Mouse (Mus musculus): ENCODE data around the gene Dnajc16. TPM values are rescaled to one million over a fixed set of nuclear protein-coding genes. Genes with fewer than 3 reads are reported as not detected.
A peak's percentile ranks its signal among the peaks of the same experiment; 100 is the strongest.
"Not testable (repeated sequence)": the region's sequence is repeated elsewhere in the genome, so short reads cannot be mapped to it uniquely, and the experiment has no call there.

The Dnajc16 gene
- total RNA-seq, 2 experiments from 2014 or later: 17.7 to 22.9 TPM

GRCm38 (mm10) chr4:141804105-141804504, 13.4 kb upstream of the Dnajc16 start:
- intact Hi-C loops (cut with DNase I): no loop called here
- DNase-seq (ENCODE audit: low spot score): no peak

- no peak for DNase-seq (ENCODE audit: low spot score)
- intact Hi-C loops (cut with DNase I): no loop called here
These were observed 6.8 kb upstream of the Dnajc16 start for GRCm38 (mm10) chr4:141797545-141797944.

DNA sequence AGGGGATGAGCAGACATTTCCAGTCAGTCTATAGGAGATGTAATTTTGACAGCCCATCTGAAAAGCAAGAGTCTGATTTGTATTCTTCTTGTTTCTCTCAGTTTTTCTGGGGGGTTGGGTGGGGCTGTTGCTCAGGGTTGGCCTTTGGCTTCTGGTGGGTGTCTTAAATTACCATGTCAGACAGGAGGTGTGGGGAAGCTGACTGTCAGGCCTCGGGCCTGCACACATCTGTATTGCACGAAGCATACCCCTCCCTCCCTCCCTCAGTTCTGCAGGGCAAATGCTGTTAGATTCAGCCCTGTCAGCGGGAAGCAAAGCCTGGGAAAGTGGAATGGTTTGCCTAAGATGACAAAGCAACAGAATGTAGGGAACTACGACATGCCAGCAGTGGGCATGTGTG, 6.2 kb upstream of the Dnajc16 start:
- no peak for DNase-seq (ENCODE audit: low spot score)
- intact Hi-C loops (cut with DNase I): no loop called here

GRCm38 (mm10) chr4:141796356-141796755, 5.6 kb upstream of the Dnajc16 start:
- no peak for DNase-seq (ENCODE audit: low spot score)
- intact Hi-C loops (cut with DNase I): no loop called here

DNA sequence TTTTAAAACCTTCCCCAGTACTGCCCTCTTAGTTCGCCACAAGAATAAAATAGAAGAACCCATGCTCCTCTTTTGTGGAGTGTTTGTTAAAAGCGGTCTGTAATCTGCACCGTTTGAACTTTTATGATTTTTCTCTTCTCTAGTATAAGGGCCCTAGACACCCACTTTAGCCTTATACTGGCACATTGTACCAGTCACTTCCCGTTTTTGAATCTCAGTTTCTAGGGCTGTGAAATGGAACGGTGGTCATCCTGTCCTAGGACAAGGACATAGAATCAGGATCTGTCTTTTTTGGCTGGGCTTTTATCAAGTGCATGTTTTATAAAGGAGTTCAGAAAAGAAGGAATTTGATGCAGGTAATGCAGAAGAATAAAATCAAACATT, 3.4 kb upstream of the Dnajc16 start:
- no peak for DNase-seq (ENCODE audit: low spot score)
- intact Hi-C loops (cut with DNase I): loop anchor here (5.0 kb wide), 2 partner anchors 72 to 132 kb away; partner anchors contain the start of genes Ddi2 and Plekhm2

DNA sequence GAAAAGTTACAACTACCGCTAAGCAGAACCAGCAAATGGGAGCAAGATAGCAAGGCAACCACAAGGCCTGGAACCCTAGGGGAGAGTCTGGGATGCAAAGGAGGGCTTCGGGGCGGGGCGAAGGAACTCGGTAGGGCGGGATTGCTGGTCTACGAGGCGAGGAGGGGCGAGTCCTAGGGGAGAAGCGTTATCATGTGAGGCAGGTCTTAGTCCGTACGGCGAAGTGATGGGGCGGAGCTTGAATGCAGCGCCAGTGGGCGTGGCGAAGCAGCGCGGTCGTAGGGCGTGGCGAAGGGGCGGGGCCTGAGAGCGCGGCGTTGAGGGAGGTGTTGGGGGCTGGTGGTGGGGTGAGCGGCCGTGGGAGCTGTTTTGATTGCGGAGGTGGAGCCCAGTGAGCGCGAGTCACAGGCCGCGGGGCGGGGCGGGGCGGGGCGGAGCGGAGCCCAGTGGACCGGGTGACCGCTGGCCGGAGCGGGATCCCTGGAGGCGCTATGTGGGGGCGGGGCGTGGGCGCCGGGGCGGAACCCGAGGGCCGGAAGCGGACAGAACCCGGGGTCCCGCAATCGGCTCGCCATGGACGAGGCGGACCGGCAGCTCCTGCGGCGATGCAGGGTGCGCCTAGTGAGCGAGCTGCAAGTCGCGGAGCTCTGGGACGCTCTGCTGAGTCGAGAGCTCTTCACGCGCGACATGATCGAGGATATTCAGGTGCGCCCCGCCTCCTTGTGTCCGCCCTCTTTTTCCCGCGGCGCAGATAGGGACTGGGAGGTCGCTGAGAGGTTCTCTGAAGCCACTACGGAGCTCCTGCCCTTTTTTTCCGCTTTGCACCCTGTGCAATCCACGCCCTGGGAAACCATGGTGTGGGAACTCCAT, 2.8 kb upstream of the Dnajc16 start, which contains the start of gene Casp9:
TSS of gene Casp9 (plus strand) at position 331 of the 870 bp plus-strand sequence.
- intact Hi-C loops (cut with DNase I): loop anchor here (5.0 kb wide), 2 partner anchors 71 to 131 kb away; partner anchors contain the start of genes Ddi2 and Plekhm2
- peak; percentile 97 for DNase-seq (ENCODE audit: low spot score)

- no peak for DNase-seq (ENCODE audit: low spot score)
- intact Hi-C loops (cut with DNase I): loop anchor here (5.0 kb wide), 2 partner anchors 70 to 130 kb away; partner anchors contain the start of genes Ddi2 and Plekhm2
These were observed 2.0 kb upstream of the Dnajc16 start for GRCm38 (mm10) chr4:141792554-141793281.

GRCm38 (mm10) chr4:141791951-141792350, 1.2 kb upstream of the Dnajc16 start:
- intact Hi-C loops (cut with DNase I): loop anchor here (5.0 kb wide), 2 partner anchors 70 to 130 kb away; partner anchors contain the start of genes Ddi2 and Plekhm2
- DNase-seq (ENCODE audit: low spot score): no peak

GRCm38 (mm10) chr4:141791486-141791885, 755 bp upstream of the Dnajc16 start:
- intact Hi-C loops (cut with DNase I): loop anchor here (5.0 kb wide), 2 partner anchors 69 to 129 kb away; partner anchors contain the start of genes Ddi2 and Plekhm2
- no peak for DNase-seq (ENCODE audit: low spot score)

DNA sequence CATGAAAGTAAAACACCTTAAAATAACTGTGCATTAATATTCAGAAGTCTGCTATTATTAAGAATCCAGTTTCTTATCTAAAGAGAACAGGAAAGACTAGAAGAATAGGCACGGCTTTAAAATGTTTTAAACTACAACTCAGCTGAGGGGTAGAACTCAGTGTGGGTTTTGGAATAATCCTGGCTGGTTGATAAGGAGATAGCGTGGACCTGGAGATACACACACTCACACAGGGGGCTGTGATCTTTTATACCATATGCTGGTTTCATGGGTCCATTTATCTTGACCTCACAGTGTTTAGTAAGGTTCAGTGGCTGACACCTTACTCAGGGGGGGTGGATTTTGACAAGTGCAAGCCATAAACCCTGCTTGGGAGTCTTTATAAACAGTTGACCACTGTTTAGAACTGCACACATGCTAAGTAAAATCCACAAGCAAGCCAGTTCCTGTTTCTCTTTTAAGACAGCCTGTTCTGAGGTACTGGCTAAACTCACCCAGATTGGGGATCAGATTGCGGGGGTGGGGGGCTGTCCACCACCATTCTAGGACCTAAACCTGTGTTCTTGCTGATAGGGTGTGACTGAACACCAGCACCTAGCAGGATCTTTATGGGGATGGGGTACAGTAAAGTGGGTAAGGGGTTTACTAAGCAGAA, 1.0 kb downstream of the Dnajc16 start:
- no peak for DNase-seq (ENCODE audit: low spot score)
- intact Hi-C loops (cut with DNase I): loop anchor here (5.0 to 10.0 kb wide), 3 partner anchors 67 to 175 kb away; partner anchors contain the start of genes Ddi2, Plekhm2 and Tmem82

DNA sequence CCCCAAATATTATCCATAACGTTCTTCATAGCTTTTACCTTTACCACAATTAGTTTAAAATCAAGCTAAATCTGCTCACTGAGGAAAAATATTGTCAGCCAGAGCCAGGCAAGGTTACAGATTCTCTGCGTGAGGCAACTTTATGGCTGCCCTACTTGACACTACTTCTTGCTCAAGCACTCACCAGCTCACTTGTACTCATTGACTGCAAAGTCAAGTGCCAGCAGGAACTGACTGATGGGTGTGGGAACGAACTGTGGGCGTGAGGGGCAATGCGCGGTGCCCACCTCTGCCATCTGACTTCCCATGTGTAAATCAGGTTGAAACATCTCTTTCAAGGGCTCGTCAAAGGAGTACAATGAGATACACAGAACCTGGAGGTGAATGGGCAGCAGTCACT, 3.3 kb downstream of the Dnajc16 start:
- intact Hi-C loops (cut with DNase I): loop anchor here (10.0 kb wide), 1 partner anchor 173 kb away; the partner anchor contains the start of gene Tmem82
- DNase-seq (ENCODE audit: low spot score): no peak

DNA sequence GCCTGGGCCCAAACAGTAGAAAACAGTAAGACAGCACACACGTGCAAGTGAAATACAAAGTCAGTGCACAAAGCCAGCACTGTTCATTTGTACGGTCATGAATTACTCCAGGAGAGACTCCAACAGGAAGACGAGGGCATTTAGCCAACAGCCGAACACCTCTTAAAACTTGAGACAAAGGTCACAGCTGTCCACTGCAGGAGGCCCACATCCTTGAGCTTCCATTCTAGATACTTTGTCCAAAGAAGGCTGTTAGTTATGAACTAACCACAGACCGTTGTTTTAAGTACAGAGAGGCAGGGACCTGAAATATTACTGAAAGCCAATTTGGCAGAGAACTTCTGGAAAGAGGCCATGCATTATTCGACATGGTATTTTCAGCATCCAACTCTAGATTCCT, 3.7 kb downstream of the Dnajc16 start:
- intact Hi-C loops (cut with DNase I): loop anchor here (10.0 kb wide), 1 partner anchor 172 kb away; the partner anchor contains the start of gene Tmem82
- DNase-seq (ENCODE audit: low spot score): no peak

GRCm38 (mm10) chr4:141786141-141786540, 4.6 kb downstream of the Dnajc16 start:
- intact Hi-C loops (cut with DNase I): loop anchor here (10.0 kb wide), 1 partner anchor 171 kb away; the partner anchor contains the start of gene Tmem82

DNA sequence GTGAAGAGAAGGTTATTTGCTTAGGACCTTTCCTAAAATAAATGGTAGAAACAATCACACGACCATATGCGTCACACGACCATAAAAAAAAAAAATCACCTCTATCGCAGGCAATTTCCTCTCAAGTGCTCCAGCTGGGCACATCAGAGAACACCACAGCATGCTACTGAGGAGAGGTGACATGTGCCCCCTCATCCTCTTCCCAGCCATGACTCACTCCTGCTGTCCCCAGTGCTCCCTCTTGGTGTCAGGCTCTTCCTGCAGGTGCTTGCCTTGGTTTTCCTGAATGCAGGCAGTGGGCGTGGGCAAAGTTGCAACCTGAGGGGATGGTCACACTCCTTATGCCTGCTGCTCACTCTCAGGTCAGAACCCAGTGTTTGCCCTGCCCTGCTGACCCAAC, 5.9 kb downstream of the Dnajc16 start:
- intact Hi-C loops (cut with DNase I): loop anchor here (10.0 kb wide), 1 partner anchor 170 kb away; the partner anchor contains the start of gene Tmem82
- no peak for DNase-seq (ENCODE audit: low spot score)

More at GRCm38 (mm10) chr4:141786141-141786540, 4.6 kb downstream of the Dnajc16 start:
- DNase-seq (ENCODE audit: low spot score): no peak

- intact Hi-C loops (cut with DNase I): loop anchor here (10.0 kb wide), 1 partner anchor 167 kb away; the partner anchor contains the start of gene Tmem82
These were observed 9.3 kb downstream of the Dnajc16 start for GRCm38 (mm10) chr4:141781201-141781985.

DNA sequence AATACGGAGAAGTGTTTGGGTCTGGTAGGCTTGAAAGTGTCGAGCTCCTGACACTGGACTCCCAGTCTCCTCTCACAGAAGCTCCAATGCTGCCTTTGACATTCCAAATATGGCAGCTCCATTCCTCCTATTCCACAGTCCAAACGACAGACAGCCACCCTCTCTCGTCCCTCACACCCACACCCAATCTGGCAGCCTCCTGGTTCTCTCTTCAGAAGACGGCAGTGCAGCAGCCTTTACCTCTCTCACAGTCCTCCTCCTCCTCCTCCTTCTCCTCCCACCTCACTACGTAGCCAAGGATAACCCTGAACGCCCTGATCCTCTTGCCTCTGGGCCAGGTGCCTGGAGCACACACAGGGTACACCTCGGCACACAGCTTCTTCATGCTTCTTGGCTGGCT, 10.9 kb downstream of the Dnajc16 start:
- intact Hi-C loops (cut with DNase I): loop anchor here (10.0 kb wide), 1 partner anchor 165 kb away; the partner anchor contains the start of gene Tmem82
- no peak for DNase-seq (ENCODE audit: low spot score)

More at GRCm38 (mm10) chr4:141781201-141781985, 9.3 kb downstream of the Dnajc16 start:
- no peak for DNase-seq (ENCODE audit: low spot score)

GRCm38 (mm10) chr4:141773019-141773418, 17.7 kb downstream of the Dnajc16 start:
- DNase-seq (ENCODE audit: low spot score); intact Hi-C loops (cut with DNase I): not testable (repeated sequence)

DNA sequence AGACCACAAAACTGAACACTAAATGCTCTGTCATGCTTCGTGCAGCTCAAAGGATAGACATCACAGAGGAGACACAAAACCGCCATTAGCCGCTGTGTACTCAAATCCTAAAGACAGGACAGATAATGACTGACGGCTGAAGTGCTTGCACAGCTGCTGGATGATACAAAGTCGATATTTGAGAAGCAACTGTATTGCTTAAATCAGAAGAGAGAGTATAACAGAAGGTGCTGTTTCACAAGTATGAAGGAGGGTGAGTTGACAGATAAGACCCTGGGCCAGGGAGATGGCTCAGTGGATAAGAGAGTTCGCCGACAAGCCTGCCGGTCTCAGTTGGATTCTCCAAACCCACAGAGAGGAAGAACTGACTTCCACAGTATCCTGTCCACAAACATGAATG, 18.9 kb downstream of the Dnajc16 start:
- no peak for DNase-seq (ENCODE audit: low spot score)
- intact Hi-C loops (cut with DNase I): no loop called here
